Mouse (Mus musculus) neural tube, embryonic 14.5 days (tissue): ENCODE results near the gene Coro1c. TPM values are rescaled to one million over a fixed set of nuclear protein-coding genes. Genes with fewer than 3 reads are reported as not detected.
"Not testable (repeated sequence)": the region's sequence is repeated elsewhere in the genome, so short reads cannot be mapped to it uniquely, and the experiment has no call there.

ENCODE experiments used
- ATAC-seq: fragments of 200-750 bp; cut with Nextera tagmentation; 2 replicates; pipeline ENCODE4 v1.8.0; 2017; ENCODE audit warnings: low read depth, mild to moderate bottlenecking, moderate TSS enrichment, moderate library complexity
- H3K27ac ChIP-seq: fragments of 300-500 bp; sonication (generic); 2 replicates; pipeline ENCODE4 v1.5.1; 2014; ENCODE audit warnings: low read depth, mild to moderate bottlenecking, control low read depth, low read length, moderate library complexity, mixed read lengths
- H3K27me3 ChIP-seq: fragments of 300-500 bp; sonication (generic); 2 replicates; pipeline ENCODE4 v1.6.1; 2014; ENCODE audit warnings: low read length; ENCODE audit not compliant: control insufficient read depth, insufficient read depth
- H3K36me3 ChIP-seq: fragments of 300-500 bp; sonication (generic); 2 replicates; pipeline ENCODE4 v1.6.1; 2014; ENCODE audit warnings: low read length, mixed read lengths; ENCODE audit not compliant: control insufficient read depth, insufficient read depth
- H3K4me1 ChIP-seq: fragments of 300-500 bp; sonication (generic); 2 replicates; pipeline ENCODE4 v1.6.1; 2014; ENCODE audit warnings: low read length; ENCODE audit not compliant: control insufficient read depth, insufficient read depth
- H3K4me2 ChIP-seq: fragments of 300-500 bp; sonication (generic); 2 replicates; pipeline ENCODE4 v1.6.1; 2014; ENCODE audit warnings: mild to moderate bottlenecking, low read depth, low read length, control low read depth
- H3K4me3 ChIP-seq: fragments of 300-500 bp; sonication (generic); 2 replicates; pipeline ENCODE4 v1.5.1; 2014; ENCODE audit warnings: low read depth, low read length, control low read depth, mixed read lengths
- H3K9ac ChIP-seq: fragments of 300-500 bp; sonication (generic); replicated peaks from 2 replicates; pipeline ENCODE4 v1.6.1; 2014; ENCODE audit warnings: low read depth, mild to moderate bottlenecking, control low read depth, low read length, mixed read lengths
- H3K9me3 ChIP-seq: fragments of 300-500 bp; sonication (generic); 2 replicates; pipeline ENCODE4 v1.6.1; 2016; ENCODE audit warnings: low read length; ENCODE audit not compliant: control insufficient read depth
- WGBS: fragments of 180-500 bp; shearing (Covaris S2); extraction: QIAGEN DNeasy Blood & Tissue Kit; methylation state at CpG from one replicate; pipeline ENCODE4 v1.1.7; 2014; 5-methylcytosine and 5-hydroxymethylcytosine counted together
- polyA plus RNA-seq: library from polyadenylated mRNA; unstranded; fragments of >200 nt; fragmentation: Nextera tagmentation; extraction: Ambion mirVana; gene quantifications from 2 replicates; pipeline ENCODE4 v1.2.1, GENCODE M21; 2014

The Coro1c gene
- polyA plus RNA-seq, 1 experiment from 2014 or later, result 148 TPM

DNA sequence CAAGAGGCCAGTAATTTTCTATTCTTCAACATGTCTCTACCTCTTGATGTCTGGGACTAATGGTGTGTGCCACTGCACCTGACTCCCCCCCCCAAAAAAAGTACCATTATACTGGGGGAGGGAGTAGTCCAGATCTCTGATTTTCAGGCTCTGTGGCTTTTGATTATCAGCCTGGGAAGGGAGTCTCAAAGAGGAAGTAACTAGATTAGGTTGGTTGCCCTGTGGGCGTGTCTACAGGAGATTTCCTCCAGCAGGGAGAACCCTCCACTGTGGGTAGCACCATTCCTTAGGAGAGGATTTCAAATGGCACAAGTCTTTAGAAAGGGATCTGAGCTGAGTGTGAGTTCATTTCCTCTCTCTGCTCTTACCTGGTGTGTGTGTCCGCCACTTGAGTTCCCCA is 95.9 kb downstream of the Coro1c start:
- Histone ChIP-seq H3K9me3 (no peaks in the 10 kb centered on the region), H3K27me3 (no peaks in the 10 kb centered on the region), H3K4me2 (no peak overlapping the region), H3K9ac (no peak overlapping the region), H3K4me1 (no peaks in the 10 kb centered on the region), H3K4me3 (no peak overlapping the region), H3K36me3 (no peaks in the 10 kb centered on the region), H3K27ac (no peak overlapping the region)
- 90% methylated on average over 2 of the region's 2 CpGs for WGBS
- ATAC-seq, result no peak

DNA sequence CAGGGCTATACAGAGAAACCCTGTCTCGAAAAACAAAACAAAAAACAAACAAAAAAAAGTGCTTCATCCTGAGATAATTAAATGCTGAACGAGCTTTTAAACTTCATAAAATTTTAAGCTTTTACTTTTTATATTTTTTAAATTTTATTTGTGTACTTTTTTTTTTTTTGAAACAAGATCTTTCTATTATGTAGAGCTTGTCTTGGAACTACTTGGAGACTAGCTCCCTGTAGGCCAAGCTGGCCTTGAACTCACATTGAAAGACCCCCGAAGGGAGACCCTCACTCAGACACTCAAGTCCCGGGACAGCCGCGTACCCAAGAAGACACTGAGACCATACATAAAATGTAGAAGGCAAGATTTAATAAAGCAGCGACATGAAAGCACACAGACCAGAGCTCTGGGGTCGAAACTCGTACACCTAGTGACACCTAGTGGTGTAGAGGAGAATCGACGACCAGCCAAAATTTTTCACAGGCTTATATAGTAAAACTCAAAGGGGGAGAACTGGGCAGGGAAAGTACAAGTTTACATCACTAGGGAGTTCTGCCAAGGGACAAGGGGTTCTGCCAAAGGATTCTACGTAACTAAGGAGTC is 96.6 kb downstream of the Coro1c start:
- H3K36me3 ChIP-seq, ATAC-seq, H3K4me2 ChIP-seq, H3K27ac ChIP-seq, H3K9ac ChIP-seq, H3K4me3 ChIP-seq, H3K27me3 ChIP-seq, H3K9me3 ChIP-seq, H3K4me1 ChIP-seq: not testable (repeated sequence)
- 25% methylated on average over 11 of the region's 12 CpGs for WGBS

DNA sequence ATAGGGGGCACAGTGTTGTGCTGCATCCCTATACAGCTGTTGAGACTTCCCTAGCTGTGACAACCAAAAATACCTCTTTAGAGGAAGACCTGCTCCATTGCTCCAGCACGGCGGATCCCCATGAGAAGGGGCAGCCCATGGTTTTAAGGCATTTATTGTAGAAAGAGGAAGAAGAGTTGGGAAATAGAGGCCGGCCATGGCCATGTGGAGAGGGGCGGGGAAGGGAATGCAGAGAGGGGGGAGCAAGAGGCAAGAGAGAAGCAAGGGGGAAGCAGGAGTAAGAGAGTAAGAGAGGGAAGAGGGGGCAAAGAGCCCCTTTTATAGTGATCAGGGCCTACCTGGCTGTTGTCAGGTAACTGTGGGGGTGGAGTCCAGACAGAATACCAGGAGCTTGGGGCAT is 98.4 kb downstream of the Coro1c start:
- no peak for ATAC-seq
- H3K36me3 ChIP-seq, result no peaks in the 10 kb centered on the region
- 94% methylated on average over 4 of the region's 4 CpGs for WGBS

DNA sequence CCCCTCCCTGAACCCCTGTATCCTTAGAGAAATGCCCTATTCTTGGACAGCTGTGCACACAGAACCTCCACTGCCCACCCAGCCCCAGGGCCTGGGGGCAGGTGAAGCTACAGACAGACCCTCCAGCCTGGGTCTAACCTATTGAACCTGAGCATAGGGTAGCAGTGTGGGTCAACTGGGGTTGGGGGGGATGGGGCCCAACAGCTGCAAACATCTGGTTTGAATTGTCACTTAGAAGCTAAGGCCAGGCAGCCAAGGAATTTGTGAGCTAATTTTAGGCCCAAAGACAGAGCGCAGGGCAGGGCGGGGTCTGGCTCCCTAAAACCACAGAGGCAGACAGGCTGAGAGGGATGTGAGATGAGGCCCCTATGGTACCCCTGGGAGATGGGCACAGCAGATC is 100.4 kb downstream of the Coro1c start:
- Histone ChIP-seq H3K27ac (no peak overlapping the region), H3K4me2 (no peak overlapping the region), H3K9me3 (no peaks in the 10 kb centered on the region), H3K4me3 (no peak overlapping the region), H3K4me1 (no peaks in the 10 kb centered on the region), H3K27me3 (no peaks in the 10 kb centered on the region), H3K9ac (no peak overlapping the region), H3K36me3 (no peaks in the 10 kb centered on the region)
- ATAC-seq, result no peak
- 76% methylated on average over 2 of the region's 2 CpGs for WGBS

More for the DNA sequence above, 98.4 kb downstream of the Coro1c start:
- no peaks in the 10 kb centered on the region for H3K4me1 ChIP-seq
- H3K9me3 ChIP-seq, result no peaks in the 10 kb centered on the region
- no peaks in the 10 kb centered on the region for H3K27me3 ChIP-seq
- no peak overlapping the region for H3K9ac ChIP-seq
- H3K4me3 ChIP-seq, result no peak overlapping the region
- no peak overlapping the region for H3K27ac ChIP-seq
- no peak overlapping the region for H3K4me2 ChIP-seq

DNA sequence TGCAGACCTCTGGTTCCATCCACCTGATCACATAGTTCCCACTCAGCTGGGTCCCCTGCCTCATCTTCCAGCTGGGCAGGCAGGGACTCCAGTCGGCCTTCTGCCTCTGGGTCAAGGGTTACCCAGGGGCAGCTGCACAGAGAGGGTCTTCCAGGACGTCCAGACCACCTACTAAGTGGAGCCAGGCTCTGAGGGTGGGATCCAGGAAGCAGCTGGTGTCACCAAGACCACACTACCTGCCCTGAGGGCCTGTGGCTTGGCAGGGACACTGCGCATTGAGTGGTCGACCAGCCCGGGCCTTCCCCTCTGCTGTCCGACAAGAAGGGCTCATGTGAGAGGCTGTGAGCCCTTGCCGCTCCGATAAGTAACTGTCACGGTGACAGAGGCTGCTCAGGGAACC is 100.8 kb downstream of the Coro1c start:
- WGBS, result 75% methylated on average over 9 of the region's 9 CpGs
- ATAC-seq, result no peak
- Histone ChIP-seq H3K4me2 (no peak overlapping the region), H3K4me1 (no peaks in the 10 kb centered on the region), H3K4me3 (no peak overlapping the region), H3K9me3 (no peaks in the 10 kb centered on the region), H3K36me3 (no peaks in the 10 kb centered on the region), H3K9ac (no peak overlapping the region), H3K27me3 (no peaks in the 10 kb centered on the region), H3K27ac (no peak overlapping the region)

DNA sequence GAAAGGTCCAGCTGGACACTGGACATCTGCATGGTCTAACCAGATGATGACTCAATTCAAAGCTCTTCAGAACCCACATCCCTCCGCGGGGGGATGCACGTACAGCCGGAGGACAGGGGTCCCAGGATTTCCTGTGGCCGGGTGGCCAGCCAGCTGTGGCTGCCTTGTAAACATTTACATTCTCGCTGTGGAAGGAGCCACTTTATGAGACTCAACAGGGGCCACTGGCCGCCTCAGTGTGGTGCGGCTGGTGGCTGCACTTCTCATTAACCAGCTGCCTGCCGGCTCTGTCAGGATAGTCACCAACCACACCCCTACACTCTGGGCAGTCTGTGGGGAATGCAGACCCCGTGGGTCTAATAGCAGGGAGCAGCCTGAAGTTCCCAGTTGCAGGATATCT is 102.1 kb downstream of the Coro1c start:
- WGBS, result 30% methylated on average over 10 of the region's 10 CpGs
- Histone ChIP-seq H3K4me3 (no peak overlapping the region), H3K9me3 (no peaks in the 10 kb centered on the region), H3K36me3 (no peaks in the 10 kb centered on the region), H3K4me2 (no peak overlapping the region), H3K4me1 (no peaks in the 10 kb centered on the region), H3K27ac (no peak overlapping the region), H3K9ac (no peak overlapping the region), H3K27me3 (no peaks in the 10 kb centered on the region)
- no peak for ATAC-seq

DNA sequence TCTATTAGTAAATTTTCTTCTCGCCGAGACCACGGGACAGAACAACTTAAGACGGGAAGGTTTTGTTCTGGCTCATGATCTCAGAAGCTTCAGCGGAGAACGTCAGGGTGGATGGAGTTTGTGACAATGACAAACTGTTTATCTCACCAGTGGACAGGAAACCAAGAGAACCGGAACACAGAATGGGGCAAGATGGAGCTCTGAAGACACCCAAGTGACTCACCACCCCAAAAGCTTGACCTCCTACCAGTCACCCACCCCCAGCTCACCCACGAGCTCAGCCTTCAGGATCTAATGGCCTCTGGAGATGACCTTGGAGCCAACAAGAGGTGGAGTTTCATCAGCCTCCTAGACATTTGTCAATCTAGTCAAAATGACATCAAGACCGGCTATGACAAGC is 103.3 kb downstream of the Coro1c start:
- WGBS, result 89% methylated on average over 9 of the region's 9 CpGs
- no peak for ATAC-seq
- no peak overlapping the region for H3K4me2 ChIP-seq

DNA sequence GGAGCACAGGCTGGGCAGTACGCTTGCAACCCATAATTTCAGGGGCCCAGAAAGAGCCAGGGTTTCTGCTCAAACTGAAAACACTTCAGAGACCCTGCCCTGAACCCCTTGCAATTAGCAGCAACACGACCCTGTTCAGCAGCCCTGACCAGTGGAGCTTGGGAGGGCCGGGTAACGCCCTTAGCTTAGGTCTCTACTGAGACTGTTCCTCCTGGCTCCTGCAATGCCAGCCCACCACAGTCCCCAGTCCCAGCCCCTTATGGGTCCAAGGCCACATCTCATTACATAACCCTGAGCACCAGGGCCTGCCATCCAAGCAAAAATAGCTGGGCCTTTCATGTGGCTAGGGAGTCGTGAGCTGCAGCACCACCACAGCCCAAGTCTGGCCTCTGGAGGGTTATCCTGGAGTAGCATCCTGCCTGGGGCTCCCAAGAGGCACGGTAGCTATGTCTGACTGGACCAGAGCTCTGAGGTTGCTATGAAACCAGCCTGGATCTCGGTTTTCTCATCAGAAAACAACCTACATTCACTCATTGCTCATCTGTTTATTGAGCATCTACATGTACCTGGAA is 104.1 kb downstream of the Coro1c start:
- Histone ChIP-seq H3K9me3 (no peaks in the 10 kb centered on the region), H3K4me3 (no peak overlapping the region), H3K27me3 (no peaks in the 10 kb centered on the region), H3K9ac (no peak overlapping the region), H3K4me1 (no peaks in the 10 kb centered on the region), H3K27ac (no peak overlapping the region), H3K4me2 (no peak overlapping the region), H3K36me3 (no peaks in the 10 kb centered on the region)
- 69% methylated on average over 7 of the region's 7 CpGs for WGBS
- ATAC-seq, result no peak

More for the DNA sequence above, 103.3 kb downstream of the Coro1c start:
- no peaks in the 10 kb centered on the region for H3K27me3 ChIP-seq
- no peaks in the 10 kb centered on the region for H3K4me1 ChIP-seq
- H3K9me3 ChIP-seq, result no peaks in the 10 kb centered on the region
- no peaks in the 10 kb centered on the region for H3K36me3 ChIP-seq
- H3K9ac ChIP-seq, result no peak overlapping the region
- H3K4me3 ChIP-seq, result no peak overlapping the region
- H3K27ac ChIP-seq, result no peak overlapping the region

DNA sequence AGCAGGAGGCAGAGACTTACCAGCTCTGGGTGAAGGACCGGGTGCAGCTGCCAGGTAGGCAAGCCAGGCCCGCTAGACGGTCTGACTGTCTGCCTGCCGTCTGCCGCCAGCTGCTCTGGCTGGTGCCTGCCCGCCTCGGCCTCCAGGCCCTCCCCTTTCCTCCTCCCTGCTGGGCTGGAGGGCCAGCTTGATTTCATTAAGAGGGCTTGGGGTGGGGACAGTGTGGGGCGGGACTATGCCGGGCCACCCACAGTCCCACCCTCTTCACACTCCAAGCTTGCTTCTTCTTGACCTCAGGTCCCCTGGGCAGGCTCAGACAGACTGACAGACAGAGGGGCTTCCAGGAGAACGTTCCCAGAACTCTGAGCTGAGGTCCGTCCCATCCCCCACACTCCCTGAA is 108.3 kb downstream of the Coro1c start, which contains the start of gene Tmem119:
TSS of gene Tmem119 (minus strand) at position 237 of the 400 bp plus-strand sequence.
- 0 out of 2 replicates have a peak within 1 kb of the TSS, but pooled peaks have one; percentile 25 for H3K9ac ChIP-seq
- peaks cover 5% of the 10 kb centered on the region for H3K4me1 ChIP-seq
- H3K4me3 ChIP-seq, result no peak within 1 kb of the TSS
- peak; percentile 46; the same call in 1 of the 2 replicates for ATAC-seq
- 0 out of 2 replicates have a peak within 1 kb of the TSS, but pooled peaks have one; percentile 6 for H3K4me2 ChIP-seq
- H3K27me3 ChIP-seq, result no peaks in the 10 kb centered on the region
- no peaks in the 10 kb centered on the region for H3K9me3 ChIP-seq
- H3K27ac ChIP-seq, result peak within 1 kb of the TSS; percentile 57
- H3K36me3 ChIP-seq, result no peaks in the 10 kb centered on the region
- WGBS, result 2% methylated on average over 11 of the region's 11 CpGs
